Mouse (Mus musculus) left cerebral cortex, postnatal 36 days (tissue): ENCODE measurements at regions not wholly inside any gene's neighbourhood (a gene's known extent, or its start where the extent isn't known, plus 50 kb on each side); places are given as distances from the start of the nearest gene placed in this dataset.

Experiments
- DNase-seq, 2 experiments: peaks; one replicate each; pipeline ENCODE4 v3.0.0; 2021 to 2022; ENCODE audit warnings: low spot score in 2 of 2, mixed read lengths in 1 of 2
- intact Hi-C: fragments of 180-260 bp; cut with DNase I; formaldehyde crosslinking; loops from one replicate; pipeline ENCODE4 v1.15.1; 2025

DNA sequence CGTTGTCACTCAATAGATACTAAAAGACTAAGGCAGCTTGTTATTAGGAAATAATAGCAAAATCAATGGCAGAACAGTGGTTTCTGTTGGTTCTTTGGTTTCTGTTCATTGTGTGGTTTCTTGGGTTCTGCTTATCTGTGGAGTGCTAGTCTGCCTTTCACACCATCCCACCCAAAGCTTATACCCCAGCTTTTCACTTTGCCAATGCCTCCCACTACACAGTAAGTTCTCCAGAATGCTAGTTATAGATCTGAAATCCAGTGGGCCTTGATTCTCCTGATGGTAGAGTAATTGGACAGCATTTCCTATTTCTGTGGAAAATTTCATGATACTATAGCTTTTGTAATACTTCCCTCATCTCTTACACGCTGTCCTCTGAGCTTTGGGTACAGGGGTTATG lies 700.8 kb upstream of the 1700009N14Rik start:
- DNase-seq, result no peak
- intact Hi-C loops, result no loop called here

- DNase-seq, result no peak
These were observed 665.1 kb upstream of the 1700009N14Rik start for GRCm38 (mm10) chr4:38785016-38785415.

DNA sequence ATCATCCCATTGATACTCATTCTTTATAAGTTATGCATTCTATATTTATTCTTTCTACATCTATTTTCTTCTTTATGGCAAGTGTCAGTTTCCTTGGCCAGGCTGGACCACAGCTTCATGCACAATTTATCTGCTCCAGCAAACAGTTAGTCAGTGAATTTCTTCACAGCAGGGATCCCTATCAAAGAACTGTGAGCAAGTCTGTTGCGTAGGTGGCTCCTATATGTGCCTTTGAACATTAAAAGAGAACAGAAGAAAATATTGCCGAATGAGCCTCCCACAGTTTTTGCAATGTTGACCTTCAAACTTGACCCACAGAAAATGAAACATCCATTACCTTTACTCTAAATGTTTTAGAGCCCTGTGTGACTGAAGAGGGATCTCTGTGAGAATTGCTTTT lies 625.0 kb upstream of the 1700009N14Rik start:
- peak; percentile 42 for DNase-seq
- intact Hi-C loops, result no loop called here

More at GRCm38 (mm10) chr4:38785016-38785415, 665.1 kb upstream of the 1700009N14Rik start:
- intact Hi-C loops, result no loop called here

- intact Hi-C loops, result no loop called here
- no peak for DNase-seq
These were observed 601.8 kb upstream of the 1700009N14Rik start for GRCm38 (mm10) chr4:38848261-38848660.

DNA sequence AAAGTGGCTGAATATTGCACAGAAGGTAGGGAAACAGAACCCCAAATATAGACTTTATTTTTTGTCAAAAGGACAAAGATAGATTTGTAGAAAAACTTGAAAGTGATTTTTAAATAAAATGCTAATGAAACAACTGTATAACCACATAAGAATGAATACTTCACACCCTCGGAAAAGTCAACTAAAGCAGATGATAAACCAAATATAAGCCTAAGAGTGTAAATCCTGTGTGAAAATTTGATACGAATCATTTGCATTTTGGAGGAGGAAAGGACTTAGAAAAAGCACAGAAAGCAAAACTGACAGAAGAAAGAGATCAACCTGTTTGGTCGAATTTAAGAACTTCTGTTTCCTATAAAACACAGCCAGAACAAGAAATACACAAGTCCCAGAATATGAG lies 595.7 kb upstream of the 1700009N14Rik start:
- intact Hi-C loops, result no loop called here
- no peak for DNase-seq

DNA sequence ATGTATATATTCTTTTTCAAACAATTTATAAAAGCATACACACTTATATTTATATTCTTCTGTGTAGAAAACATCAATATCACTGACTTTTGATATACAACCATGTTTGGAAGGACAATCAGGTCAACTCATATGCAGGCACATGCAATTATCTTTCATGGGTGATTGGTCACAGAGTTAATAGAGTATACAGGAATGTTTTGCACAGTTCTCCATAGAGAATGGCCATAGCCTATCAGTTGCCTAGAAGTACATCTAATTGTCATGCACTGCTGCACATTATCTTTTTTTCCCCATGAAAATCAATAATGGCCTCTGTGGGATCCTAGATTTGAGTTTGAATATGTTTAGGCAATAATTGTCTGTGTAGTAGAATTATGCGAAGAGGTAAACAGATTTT lies 549.5 kb upstream of the 1700009N14Rik start:
- DNase-seq, result no peak
- intact Hi-C loops, result no loop called here

- DNase-seq, result no peak
- intact Hi-C loops, result no loop called here
These were observed 523.3 kb upstream of the 1700009N14Rik start for GRCm38 (mm10) chr4:38926831-38927230.

DNA sequence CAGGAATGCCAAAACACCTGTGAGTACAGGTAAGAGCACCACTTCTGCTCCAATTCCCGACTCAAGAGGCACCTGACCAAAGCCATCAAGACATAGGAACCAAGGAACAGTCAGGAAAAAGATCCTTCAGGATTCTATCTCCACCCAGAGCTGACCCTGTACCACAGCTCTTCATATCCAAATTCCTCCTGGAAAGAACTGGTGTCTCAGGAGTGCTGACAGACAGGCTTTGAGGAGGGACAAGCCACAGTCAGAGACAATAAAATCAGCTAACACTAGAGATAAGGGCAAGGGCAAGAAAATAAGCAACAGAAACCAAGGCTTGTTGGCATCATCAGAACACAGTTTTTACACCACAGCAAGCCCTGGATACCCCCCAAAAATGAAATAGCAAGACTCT lies 496.5 kb upstream of the 1700009N14Rik start:
- intact Hi-C loops, result no loop called here
- no peak for DNase-seq

GRCm38 (mm10) chr4:38995161-38995560 lies 454.9 kb upstream of the 1700009N14Rik start:
- intact Hi-C loops, result no loop called here

More at GRCm38 (mm10) chr4:38995161-38995560, 454.9 kb upstream of the 1700009N14Rik start:
- DNase-seq, result no peak
